Mouse (Mus musculus): ENCODE measurements around the gene Fgfr2. TPM values are rescaled to one million over a fixed set of nuclear protein-coding genes. Genes with fewer than 3 reads are reported as not detected.

Gene Fgfr2
- polyA plus RNA-seq, 1 experiment: 12.0 TPM

- H3K4me1 ChIP-seq (ENCODE audit: control insufficient read depth, insufficient read depth, insufficient read length, low read length): no peaks in the 10 kb centered on the region; the same call in none of the 2 replicates
- H3K4me3 ChIP-seq (ENCODE audit: insufficient read depth, low read depth, low read length): no peak overlapping the region
- no peak overlapping the region for H3K27ac ChIP-seq (replicated peaks; ENCODE audit: low read depth, low read length)
Observed at GRCm38 (mm10) chr7:132198806-132199205, 924.3 kb downstream of the Fgfr2 start.

GRCm38 (mm10) chr7:132197817-132198475, 925.2 kb downstream of the Fgfr2 start:
- H3K27ac ChIP-seq (replicated peaks; ENCODE audit: low read depth, low read length): no peak overlapping the region
- H3K4me1 ChIP-seq (ENCODE audit: control insufficient read depth, insufficient read depth, insufficient read length, low read length): no peaks in the 10 kb centered on the region; the same call in none of the 2 replicates
- no peak overlapping the region for H3K4me3 ChIP-seq (ENCODE audit: insufficient read depth, low read depth, low read length)

GRCm38 (mm10) chr7:132196581-132196980, 926.6 kb downstream of the Fgfr2 start:
- H3K27ac ChIP-seq (replicated peaks; ENCODE audit: low read depth, low read length): no peak overlapping the region
- no peak overlapping the region for H3K4me3 ChIP-seq (ENCODE audit: insufficient read depth, low read depth, low read length)

GRCm38 (mm10) chr7:132193606-132194005, 929.5 kb downstream of the Fgfr2 start:
- no peak overlapping the region for H3K27ac ChIP-seq (replicated peaks; ENCODE audit: low read depth, low read length)
- H3K4me3 ChIP-seq (ENCODE audit: insufficient read depth, low read depth, low read length): no peak overlapping the region
- no peaks in the 10 kb centered on the region; the same call in none of the 2 replicates for H3K4me1 ChIP-seq (ENCODE audit: control insufficient read depth, insufficient read depth, insufficient read length, low read length)

More at GRCm38 (mm10) chr7:132196581-132196980, 926.6 kb downstream of the Fgfr2 start:
- no peaks in the 10 kb centered on the region; the same call in none of the 2 replicates for H3K4me1 ChIP-seq (ENCODE audit: control insufficient read depth, insufficient read depth, insufficient read length, low read length)

GRCm38 (mm10) chr7:132187456-132187855, 935.7 kb downstream of the Fgfr2 start:
- H3K27ac ChIP-seq (replicated peaks; ENCODE audit: low read depth, low read length): no peak overlapping the region
- no peaks in the 10 kb centered on the region for H3K4me1 ChIP-seq (ENCODE audit: control insufficient read depth, insufficient read depth, insufficient read length, low read length)
- H3K4me3 ChIP-seq (ENCODE audit: insufficient read depth, low read depth, low read length): no peak overlapping the region

- no peak overlapping the region for H3K4me3 ChIP-seq (ENCODE audit: insufficient read depth, low read depth, low read length)
- H3K27ac ChIP-seq (replicated peaks; ENCODE audit: low read depth, low read length): no peak overlapping the region
- H3K4me1 ChIP-seq (ENCODE audit: control insufficient read depth, insufficient read depth, insufficient read length, low read length): no peaks in the 10 kb centered on the region
Observed at GRCm38 (mm10) chr7:132183892-132184404, 939.2 kb downstream of the Fgfr2 start.

GRCm38 (mm10) chr7:132181586-132182198, 941.5 kb downstream of the Fgfr2 start:
- Histone ChIP-seq H3K4me3 (ENCODE audit: insufficient read depth, low read depth, low read length) (no peak overlapping the region), H3K27ac (replicated peaks; ENCODE audit: low read depth, low read length) (no peak overlapping the region), H3K4me1 (ENCODE audit: control insufficient read depth, insufficient read depth, insufficient read length, low read length) (no peaks in the 10 kb centered on the region)

GRCm38 (mm10) chr7:132181042-132181441, 942.1 kb downstream of the Fgfr2 start:
- Histone ChIP-seq H3K4me1 (ENCODE audit: control insufficient read depth, insufficient read depth, insufficient read length, low read length) (no peaks in the 10 kb centered on the region), H3K27ac (replicated peaks; ENCODE audit: low read depth, low read length) (no peak overlapping the region), H3K4me3 (ENCODE audit: insufficient read depth, low read depth, low read length) (no peak overlapping the region)

- Histone ChIP-seq H3K4me1 (ENCODE audit: control insufficient read depth, insufficient read depth, insufficient read length, low read length) (no peaks in the 10 kb centered on the region), H3K4me3 (ENCODE audit: insufficient read depth, low read depth, low read length) (no peak overlapping the region)
Observed at GRCm38 (mm10) chr7:132179049-132179448, 944.1 kb downstream of the Fgfr2 start.

GRCm38 (mm10) chr7:132174787-132175186, 948.4 kb downstream of the Fgfr2 start:
- no peaks in the 10 kb centered on the region for H3K4me1 ChIP-seq (ENCODE audit: control insufficient read depth, insufficient read depth, insufficient read length, low read length)
- H3K4me3 ChIP-seq (ENCODE audit: insufficient read depth, low read depth, low read length): no peak overlapping the region
- H3K27ac ChIP-seq (replicated peaks; ENCODE audit: low read depth, low read length): no peak overlapping the region

More at GRCm38 (mm10) chr7:132179049-132179448, 944.1 kb downstream of the Fgfr2 start:
- no peak overlapping the region for H3K27ac ChIP-seq (replicated peaks; ENCODE audit: low read depth, low read length)

- H3K4me3 ChIP-seq (ENCODE audit: insufficient read depth, low read depth, low read length): no peak overlapping the region
- H3K27ac ChIP-seq (replicated peaks; ENCODE audit: low read depth, low read length): no peak overlapping the region
- H3K4me1 ChIP-seq (ENCODE audit: control insufficient read depth, insufficient read depth, insufficient read length, low read length): no peaks in the 10 kb centered on the region
Observed at GRCm38 (mm10) chr7:132174296-132174695, 948.9 kb downstream of the Fgfr2 start.

- Histone ChIP-seq H3K4me1 (ENCODE audit: control insufficient read depth, insufficient read depth, insufficient read length, low read length) (no peaks in the 10 kb centered on the region), H3K27ac (replicated peaks; ENCODE audit: low read depth, low read length) (no peak overlapping the region), H3K4me3 (ENCODE audit: insufficient read depth, low read depth, low read length) (no peak overlapping the region)
Observed at GRCm38 (mm10) chr7:132172220-132172619, 950.9 kb downstream of the Fgfr2 start.

- no peaks in the 10 kb centered on the region for H3K4me1 ChIP-seq (ENCODE audit: control insufficient read depth, insufficient read depth, insufficient read length, low read length)
- H3K4me3 ChIP-seq (ENCODE audit: insufficient read depth, low read depth, low read length): no peak overlapping the region
- no peak overlapping the region for H3K27ac ChIP-seq (replicated peaks; ENCODE audit: low read depth, low read length)
Observed at GRCm38 (mm10) chr7:132171716-132172115, 951.4 kb downstream of the Fgfr2 start.

GRCm38 (mm10) chr7:132169419-132170169, 953.6 kb downstream of the Fgfr2 start:
- no peaks in the 10 kb centered on the region for H3K4me1 ChIP-seq (ENCODE audit: control insufficient read depth, insufficient read depth, insufficient read length, low read length)
- no peak overlapping the region for H3K4me3 ChIP-seq (ENCODE audit: insufficient read depth, low read depth, low read length)
- H3K27ac ChIP-seq (replicated peaks; ENCODE audit: low read depth, low read length): no peak overlapping the region

- Histone ChIP-seq H3K4me1 (ENCODE audit: control insufficient read depth, insufficient read depth, insufficient read length, low read length) (no peaks in the 10 kb centered on the region), H3K27ac (replicated peaks; ENCODE audit: low read depth, low read length) (no peak overlapping the region), H3K4me3 (ENCODE audit: insufficient read depth, low read depth, low read length) (no peak overlapping the region)
Observed at GRCm38 (mm10) chr7:132167239-132167638, 955.9 kb downstream of the Fgfr2 start.
